Mouse (Mus musculus) hindbrain, embryonic 10.5 days (tissue): ENCODE measurements around the gene BC030867. TPM values are rescaled to one million over a fixed set of nuclear protein-coding genes. Genes with fewer than 3 reads are reported as not detected.

ENCODE experiments used
- DNase-seq: peaks from one replicate; pipeline ENCODE4 v3.0.0-alpha.2; 2017; ENCODE audit warnings: low spot score
- H3K27ac ChIP-seq: fragments of 300-500 bp; sonication (generic); 2 replicates; pipeline ENCODE4 v1.5.1; 2016; ENCODE audit warnings: mild to moderate bottlenecking, moderate library complexity
- H3K27me3 ChIP-seq: fragments of 300-500 bp; sonication (generic); 2 replicates; pipeline ENCODE4 v1.6.1; 2016; ENCODE audit warnings: mild to moderate bottlenecking; ENCODE audit not compliant: poor library complexity, insufficient read depth, severe bottlenecking
- H3K36me3 ChIP-seq: fragments of 300-500 bp; sonication (generic); 2 replicates; pipeline ENCODE4 v1.6.1; 2016; ENCODE audit warnings: mild to moderate bottlenecking, moderate library complexity
- H3K4me1 ChIP-seq: fragments of 300-500 bp; sonication (generic); replicated peaks from 2 replicates; pipeline ENCODE4 v1.6.1; 2016; ENCODE audit warnings: mild to moderate bottlenecking
- H3K4me3 ChIP-seq: fragments of 300-500 bp; sonication (generic); 2 replicates; pipeline ENCODE4 v1.5.1; 2016; ENCODE audit warnings: mild to moderate bottlenecking, moderate library complexity
- H3K9me3 ChIP-seq: fragments of 300-500 bp; sonication (generic); 2 replicates; pipeline ENCODE4 v1.6.1; 2016; ENCODE audit warnings: mild to moderate bottlenecking, moderate library complexity
- WGBS: fragments of 180-500 bp; shearing (Covaris S2); methylation state at CpG from one replicate; pipeline ENCODE4 v1.1.7; 2016; 5-methylcytosine and 5-hydroxymethylcytosine counted together
- polyA plus RNA-seq: library from polyadenylated mRNA; unstranded; fragments of >200 nt; fragmentation: Nextera tagmentation; extraction: Ambion mirVana; gene quantifications from 2 replicates; pipeline ENCODE4 v1.2.1, GENCODE M21; 2016

Gene BC030867
- polyA plus RNA-seq, 1 experiment from 2014 or later = 20.9 TPM

GRCm38 (mm10) chr11:102308104-102308503 is 59.4 kb downstream of the BC030867 start:
- peaks cover 80% of the 10 kb centered on the region for H3K36me3 ChIP-seq

DNA sequence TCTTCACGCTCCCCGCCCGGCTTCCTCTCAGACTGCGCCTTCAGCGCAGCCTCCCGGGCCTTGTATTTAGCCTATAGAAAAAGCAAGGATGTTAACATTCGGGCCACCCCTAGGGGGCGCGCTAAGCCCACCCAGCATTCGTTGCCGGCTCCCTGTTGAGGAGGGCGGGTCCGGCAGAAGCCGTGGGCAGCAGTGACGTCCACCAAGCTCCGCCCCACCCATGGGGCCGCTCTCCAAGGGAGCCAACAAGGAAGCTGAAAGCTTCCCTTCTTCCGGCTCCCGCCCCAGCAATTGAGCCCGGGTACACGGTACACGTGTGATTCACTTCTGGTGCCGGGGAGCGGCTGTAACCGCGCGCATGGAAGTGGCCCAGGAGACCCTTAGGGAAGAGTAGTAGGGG is 60.3 kb downstream of the BC030867 start:
- DNase-seq = peak; percentile 97
- Histone ChIP-seq H3K4me3 (peak overlapping the region; percentile 46), H3K9me3 (no peaks in the 10 kb centered on the region), H3K36me3 (peaks cover 88% of the 10 kb centered on the region), H3K27me3 (no peaks in the 10 kb centered on the region), H3K27ac (peak overlapping the region; percentile 57), H3K4me1 (peaks cover 47% of the 10 kb centered on the region)
- WGBS = 1% methylated on average over 27 of the region's 27 CpGs

More at GRCm38 (mm10) chr11:102308104-102308503, 59.4 kb downstream of the BC030867 start:
- H3K27me3 ChIP-seq = no peaks in the 10 kb centered on the region
- no peak overlapping the region for H3K4me3 ChIP-seq
- DNase-seq = no peak
- 87% methylated on average over 9 of the region's 9 CpGs for WGBS
- H3K4me1 ChIP-seq = peaks cover 47% of the 10 kb centered on the region
- H3K27ac ChIP-seq = 0 out of 2 replicates have a peak overlapping the region, but pooled peaks have one; percentile 16
- no peaks in the 10 kb centered on the region for H3K9me3 ChIP-seq

GRCm38 (mm10) chr11:102309821-102310617 is 61.3 kb downstream of the BC030867 start:
- 87% methylated on average over 22 of the region's 22 CpGs for WGBS
- H3K27me3 ChIP-seq = no peaks in the 10 kb centered on the region
- H3K36me3 ChIP-seq = peaks cover 96% of the 10 kb centered on the region
- peak overlapping the region; percentile 66; the same call in 1 of the 2 replicates for H3K27ac ChIP-seq
- peak overlapping the region; percentile 46 for H3K4me3 ChIP-seq
- H3K9me3 ChIP-seq = no peaks in the 10 kb centered on the region
- H3K4me1 ChIP-seq = peaks cover 51% of the 10 kb centered on the region
- no peak for DNase-seq

- no peak for DNase-seq
- 42% methylated on average over 38 of the region's 38 CpGs for WGBS
- Histone ChIP-seq H3K36me3 (peaks cover 94% of the 10 kb centered on the region), H3K4me1 (peaks cover 60% of the 10 kb centered on the region), H3K9me3 (no peaks in the 10 kb centered on the region), H3K4me3 (peak overlapping the region; percentile 46; the same call in 1 of the 2 replicates), H3K27me3 (no peaks in the 10 kb centered on the region), H3K27ac (peak overlapping the region; percentile 66)
Observed at GRCm38 (mm10) chr11:102310768-102311695, 62.4 kb downstream of the BC030867 start.

- no peaks in the 10 kb centered on the region for H3K27me3 ChIP-seq
- peaks cover 63% of the 10 kb centered on the region for H3K4me1 ChIP-seq
- WGBS = 85% methylated on average over 4 of the region's 4 CpGs
- no peak overlapping the region for H3K4me3 ChIP-seq
- H3K27ac ChIP-seq = no peak overlapping the region
- DNase-seq = no peak
- H3K9me3 ChIP-seq = no peaks in the 10 kb centered on the region
- H3K36me3 ChIP-seq = peaks cover 84% of the 10 kb centered on the region
Observed at GRCm38 (mm10) chr11:102311966-102312365, 63.3 kb downstream of the BC030867 start.

GRCm38 (mm10) chr11:102312586-102312985 is 63.9 kb downstream of the BC030867 start:
- Histone ChIP-seq H3K27me3 (no peaks in the 10 kb centered on the region), H3K27ac (no peak overlapping the region), H3K4me3 (no peak overlapping the region), H3K36me3 (peaks cover 78% of the 10 kb centered on the region), H3K9me3 (no peaks in the 10 kb centered on the region), H3K4me1 (peaks cover 63% of the 10 kb centered on the region)
- no peak for DNase-seq
- WGBS = 90% methylated on average over 6 of the region's 6 CpGs

GRCm38 (mm10) chr11:102314321-102314720 is 65.6 kb downstream of the BC030867 start:
- Histone ChIP-seq H3K4me1 (peaks cover 53% of the 10 kb centered on the region), H3K4me3 (no peak overlapping the region), H3K27me3 (no peaks in the 10 kb centered on the region), H3K27ac (no peak overlapping the region), H3K36me3 (peaks cover 65% of the 10 kb centered on the region), H3K9me3 (no peaks in the 10 kb centered on the region)
- no peak for DNase-seq
- 89% methylated on average over 12 of the region's 12 CpGs for WGBS

Other genes starting within 250 kb of the BC030867 start
- gene Mpp3, start 220.4 kb upstream of the BC030867 start, polyA plus RNA-seq = 14.4 and 27.4 TPM in 2 replicates
- gene Cd300lg, start 207.4 kb upstream of the BC030867 start, polyA plus RNA-seq = 0.12 and 0.35 TPM in 2 replicates
- gene Mpp2, start 160.4 kb upstream of the BC030867 start, polyA plus RNA-seq = 12.8 and 18.6 TPM in 2 replicates
- gene Ppy, start 147.6 kb upstream of the BC030867 start, polyA plus RNA-seq = not detected in 2 replicates
- gene Pyy, start 141.1 kb upstream of the BC030867 start, polyA plus RNA-seq = 0.50 and 0.97 TPM in 2 replicates
- 0.10 TPM in 1 of 2 replicates, not detected in the other for gene Nags, start 103.4 kb upstream of the BC030867 start, polyA plus RNA-seq
- 36.1 and 41.2 TPM in 2 replicates for gene Tmem101, start 92.5 kb upstream of the BC030867 start, polyA plus RNA-seq
- 119 and 148 TPM in 2 replicates for gene Lsm12, start 63.6 kb upstream of the BC030867 start, polyA plus RNA-seq
- gene G6pc3, start 59.3 kb upstream of the BC030867 start, polyA plus RNA-seq = 32.3 and 37.8 TPM in 2 replicates
- 70.3 and 101 TPM in 2 replicates for gene Hdac5, start 18.7 kb upstream of the BC030867 start, polyA plus RNA-seq
- gene Asb16, start 19.9 kb downstream of the BC030867 start, polyA plus RNA-seq = 0.08 TPM in 1 of 2 replicates, not detected in the other
- gene Tmub2, start 36.0 kb downstream of the BC030867 start, polyA plus RNA-seq = 52.3 and 69.6 TPM in 2 replicates
- gene Atxn7l3, start 47.7 kb downstream of the BC030867 start, polyA plus RNA-seq = 16.8 and 18.7 TPM in 2 replicates
- gene Ubtf, start 70.9 kb downstream of the BC030867 start, polyA plus RNA-seq = 82.6 and 91.7 TPM in 2 replicates
- gene Slc4a1, start 117.3 kb downstream of the BC030867 start, polyA plus RNA-seq = 35.8 and 38.0 TPM in 2 replicates
- 23.5 and 57.0 TPM in 2 replicates for gene Rundc3a, start 144.5 kb downstream of the BC030867 start, polyA plus RNA-seq
- gene Slc25a39, start 159.1 kb downstream of the BC030867 start, polyA plus RNA-seq = 236 TPM in 2 replicates
- 76.8 and 88.9 TPM in 2 replicates for gene Grn, start 181.4 kb downstream of the BC030867 start, polyA plus RNA-seq
- 5.2 and 8.3 TPM in 2 replicates for gene Fam171a2, start 198.8 kb downstream of the BC030867 start, polyA plus RNA-seq
- gene Itga2b, start 221.2 kb downstream of the BC030867 start, polyA plus RNA-seq = 5.6 and 8.3 TPM in 2 replicates